Comparison of ENCODE assay signal across 23 mouse cellular contexts in the genomic region with DNA sequence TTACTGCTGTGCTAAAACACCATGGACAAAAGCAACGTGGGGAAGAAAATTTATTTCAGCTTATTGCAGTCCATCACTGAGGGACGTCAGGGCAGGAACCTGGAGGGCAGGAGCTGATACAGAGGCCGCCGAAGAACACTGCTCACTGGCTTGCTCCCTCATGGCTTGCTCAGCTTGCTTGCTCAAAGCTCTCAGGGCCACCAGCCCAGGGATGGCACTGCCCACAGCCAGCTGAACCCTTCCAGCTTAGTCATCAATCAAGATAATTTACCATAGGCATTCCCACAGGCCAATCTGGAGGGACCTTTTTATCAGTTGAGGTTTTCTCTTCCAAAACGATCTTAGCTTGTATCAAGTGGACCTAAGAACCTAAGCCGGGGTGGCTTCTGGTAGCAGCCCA. TPM values are rescaled to one million over a fixed set of nuclear protein-coding genes. Genes with fewer than 3 reads are reported as not detected.
DNase-seq lines count a peak whose midpoint lies in the region; TF ChIP-seq lines count a peak whose summit lies in the region.
"Had no signal": no experiment of that assay in that cellular context is flagged by ENCODE, and none has a peak within 500 bp of the region (broad histone marks: within the 10 kb centered on the region; RNA-seq: fewer than 3 reads in every experiment).

No protein-coding gene starts in this region.

- no peak for TF ChIP-seq POLR2A in MEL (IDR thresholded peaks at IDR 0.05; ENCODE audit: control insufficient read depth in 1 of 2, insufficient read depth in 1 of 2, low read depth in 1 of 2, low read length in 2 of 2, poor library complexity in 1 of 2)

- H3K4me1 ChIP-seq in MEL (ENCODE audit: control insufficient read depth in 1 of 2, insufficient read depth in 2 of 2, low read length in 2 of 2): peaks cover 4 to 17% of the 10 kb centered on the region in 2 experiments; a peak in 3 of 4 replicates

- peak overlapping the region; percentile 85; the same call in 1 of the 2 replicates for H3K27ac ChIP-seq in left cerebral cortex, adult 2 months
- H3K27ac ChIP-seq in MEL (ENCODE audit: control insufficient read depth, low read depth, low read length): no peak overlapping the region
- H3K27ac ChIP-seq: embryonic facial prominence, embryonic 10.5 days; embryonic facial prominence, embryonic 13.5 days; forebrain, embryonic 12.5 days; forebrain, embryonic 15.5 days; hindbrain, embryonic 12.5 days; hindbrain, embryonic 15.5 days had no signal

- H3K79me2 ChIP-seq in MEL (ENCODE audit: control insufficient read depth, insufficient read depth, low read length, poor library complexity): no peaks in the 10 kb centered on the region

- H3K4me3 ChIP-seq in left cerebral cortex, adult 2 months: no peak overlapping the region
- H3K4me3 ChIP-seq in MEL (ENCODE audit: control insufficient read depth in 1 of 2, insufficient read depth in 1 of 2, low read depth in 2 of 2, low read length in 2 of 2): no peak overlapping the region
- H3K4me3 ChIP-seq: embryonic facial prominence, embryonic 10.5 days; embryonic facial prominence, embryonic 13.5 days; erythroblast, embryonic 14.5 days; forebrain, embryonic 12.5 days; forebrain, embryonic 15.5 days; hindbrain, embryonic 12.5 days; hindbrain, embryonic 15.5 days had no signal

- no peaks in the 10 kb centered on the region for H3K27me3 ChIP-seq in MEL (ENCODE audit: control insufficient read depth in 1 of 2, insufficient read depth in 2 of 2, low read length in 2 of 2)
- H3K27me3 ChIP-seq: embryonic facial prominence, embryonic 13.5 days; forebrain, embryonic 12.5 days; forebrain, embryonic 15.5 days; hindbrain, embryonic 15.5 days had no signal

- intact Hi-C loops in left cerebral cortex, adult 2 months (cut with DNase I): no loop called here

- 0 out of 4 replicates have a peak, but pooled peaks of 1 of the 2 experiments have one; percentile 14 for TF ChIP-seq EP300 in MEL (IDR thresholded peaks at IDR 0.05; ENCODE audit: low read depth in 1 of 2, low read length in 2 of 2)

- peak; percentile 59 to 63 for DNase-seq in adrenal gland, postnatal 36 days
- no peak for DNase-seq in adrenal gland, adult 8-10 months
- DNase-seq in left cerebral cortex, adult 2 months (ENCODE audit: extremely low spot score in 1 of 2, low spot score in 2 of 2): no peak
- DNase-seq in left cerebral cortex, adult 9 months (ENCODE audit: low spot score in 2 of 2): no peak
- DNase-seq in MEL (ENCODE audit: low read depth, low spot score): no peak
- DNase-seq in urinary bladder, postnatal 4 days (ENCODE audit: low spot score in 2 of 2): no peak
- DNase-seq: cerebellum, adult 11 months; cerebellum, adult 2 months; cerebellum, adult 9-11 months; cerebellum, postnatal 25 days; embryo, embryonic 11 days; gastrocnemius, postnatal 10 days had no signal

- H3K36me3 ChIP-seq in MEL (ENCODE audit: control insufficient read depth in 1 of 2, insufficient read depth in 2 of 2, low read length in 2 of 2): peaks cover 0 to 3% of the 10 kb centered on the region in 2 experiments; a peak in 2 of 4 replicates
- H3K36me3 ChIP-seq: embryonic facial prominence, embryonic 10.5 days; embryonic facial prominence, embryonic 13.5 days; forebrain, embryonic 12.5 days; forebrain, embryonic 15.5 days; G1E; hindbrain, embryonic 12.5 days; hindbrain, embryonic 15.5 days had no signal

- no peaks in the 10 kb centered on the region for H3K9me3 ChIP-seq in MEL (replicated peaks; ENCODE audit: insufficient read depth, low read length)
- H3K9me3 ChIP-seq: embryonic facial prominence, embryonic 13.5 days; forebrain, embryonic 12.5 days; forebrain, embryonic 15.5 days; hindbrain, embryonic 12.5 days; hindbrain, embryonic 15.5 days had no signal

- TF ChIP-seq CTCF in left cerebral cortex, adult 2 months (IDR thresholded peaks at IDR 0.05): no peak
- no peak for TF ChIP-seq CTCF in MEL (IDR thresholded peaks at IDR 0.05 in 2 of 3, conservative IDR thresholded peaks at IDR 0.05 in 1 of 3; ENCODE audit: control insufficient read depth in 1 of 3, insufficient read depth in 1 of 3, low read depth in 2 of 3, low read length in 3 of 3, poor library complexity in 1 of 3, severe bottlenecking in 1 of 3)

- H3K9ac ChIP-seq in MEL (ENCODE audit: control insufficient read depth, low read depth, low read length, poor library complexity, severe bottlenecking): no peak overlapping the region
- H3K9ac ChIP-seq: embryonic facial prominence, embryonic 13.5 days; forebrain, embryonic 12.5 days; forebrain, embryonic 15.5 days; hindbrain, embryonic 12.5 days; hindbrain, embryonic 15.5 days had no signal

- TF ChIP-seq RAD21 in MEL (IDR thresholded peaks at IDR 0.05; ENCODE audit: low read depth, low read length): no peak

TF ChIP-seq in MEL, 35 proteins besides CTCF, POLR2A, EP300 and RAD21:
- no peak for TF ChIP-seq SIN3A (IDR thresholded peaks at IDR 0.05; ENCODE audit: low read length)
- TF ChIP-seq GATA1 (IDR thresholded peaks at IDR 0.05; ENCODE audit: low read depth, low read length): 0 out of 2 replicates have a peak, but pooled peaks have one; percentile 2
TF ChIP-seq in MEL: peak in this region for 1.

RNA-seq across cellular contexts. Expression of a gene that starts 19.0 kb away (rescaled TPM):
- under 1 TPM; 0.36 to 0.40 TPM for total RNA-seq in adrenal gland, postnatal 36 days (2021)
- under 1 TPM; 0.49 to 0.91 (median 0.71) TPM for total RNA-seq in adrenal gland, adult 8-10 months (2022)
- total RNA-seq in left cerebral cortex, adult 2 months (2021): under 1 TPM; 0.30 to 0.41 TPM
- total RNA-seq in MEL (2012; rRNA removed): 0.07 and 0.12 TPM in 2 replicates
- under 1 TPM in 1 of 2 experiments, not detected in 1; 0.18 TPM for polyA plus RNA-seq in MEL (2012; ENCODE audit: insufficient read depth in 1 of 2, insufficient read length in 2 of 2, low read depth in 1 of 2, low replicate concordance in 2 of 2, missing spikeins in 1 of 2)
- total RNA-seq: common myeloid progenitor, adult 5-6 weeks; G1E; hematopoietic stem cell, adult 5-6 weeks had no signal
- polyA plus RNA-seq: erythroblast, embryonic 14.5 days; G1E; hindbrain, embryonic 15.5 days had no signal

RNA-seq across cellular contexts. Expression of a gene that starts 27.9 kb away (rescaled TPM):
- 10 to 100 TPM; 53.6 to 90.1 TPM for total RNA-seq in adrenal gland, postnatal 36 days (2021)
- 10 to 100 TPM; 31.4 to 48.9 (median 37.0) TPM for total RNA-seq in adrenal gland, adult 8-10 months (2022)
- total RNA-seq in left cerebral cortex, adult 2 months (2021): 10 to 100 TPM; 41.9 to 44.5 TPM
- 75.5 and 90.3 TPM in 2 replicates for total RNA-seq in MEL (2012; rRNA removed)
- 10 to 100 TPM in 1 of 2 experiments, not detected in 1; 75.2 TPM for polyA plus RNA-seq in MEL (2012; ENCODE audit: insufficient read depth in 1 of 2, insufficient read length in 2 of 2, low read depth in 1 of 2, low replicate concordance in 2 of 2, missing spikeins in 1 of 2)

RNA-seq across cellular contexts. Expression of a gene that starts 57.9 kb away (rescaled TPM):
- total RNA-seq in adrenal gland, postnatal 36 days (2021): 1,000 to 10,000 TPM in 1 of 2 experiments, 100 to 1,000 TPM in 1; 924 to 1,160 TPM
- total RNA-seq in adrenal gland, adult 8-10 months (2022): 100 to 1,000 TPM in 2 of 4 experiments, 10 to 100 TPM in 2; 42.9 to 895 (median 124) TPM
- 100 to 1,000 TPM; 155 to 210 TPM for total RNA-seq in left cerebral cortex, adult 2 months (2021)
- 1.7 and 2.0 TPM in 2 replicates for total RNA-seq in MEL (2012; rRNA removed)
- 10 to 100 TPM in 1 of 2 experiments, not detected in 1; 12.8 TPM for polyA plus RNA-seq in MEL (2012; ENCODE audit: insufficient read depth in 1 of 2, insufficient read length in 2 of 2, low read depth in 1 of 2, low replicate concordance in 2 of 2, missing spikeins in 1 of 2)
- total RNA-seq: G1E had no signal

RNA-seq across cellular contexts. Expression of a gene that starts 58.0 kb away (rescaled TPM):
- 1 to 10 TPM; 1.4 to 2.0 TPM for total RNA-seq in adrenal gland, postnatal 36 days (2021)
- 1 to 10 TPM; 7.0 to 9.8 (median 8.1) TPM for total RNA-seq in adrenal gland, adult 8-10 months (2022)
- 1 to 10 TPM; 2.9 to 3.9 TPM for total RNA-seq in left cerebral cortex, adult 2 months (2021)
- total RNA-seq in MEL (2012; rRNA removed): not detected in 2 replicates
- polyA plus RNA-seq in MEL (2012; ENCODE audit: insufficient read depth in 1 of 2, insufficient read length in 2 of 2, low read depth in 1 of 2, low replicate concordance in 2 of 2, missing spikeins in 1 of 2): not detected
- total RNA-seq: CH12.LX had no signal
- polyA plus RNA-seq: erythroblast, embryonic 14.5 days; forebrain, embryonic 12.5 days; G1E had no signal

Comparison
In these comparisons a context has a peak if more than half of its experiments do, and no peak if none do; other contexts are left out.
1. DNase-seq: peak in adrenal gland, postnatal 36 days (2 of 2); none in adrenal gland, adult 8-10 months (single experiment), left cerebral cortex, adult 2 months (0 of 2), left cerebral cortex, adult 9 months (0 of 2), MEL (single experiment) and urinary bladder, postnatal 4 days (0 of 2).
2. RNA of a gene that starts 57.9 kb away (total RNA-seq): 924 to 1,160 TPM in adrenal gland, postnatal 36 days, 155 to 210 TPM in left cerebral cortex, adult 2 months and 42.9 to 895 TPM in adrenal gland, adult 8-10 months; 1.7 to 2.0 TPM in MEL; every median in the first group is over 10 times any median in the second.